Mouse (Mus musculus): ENCODE measurements around the gene Rgs9. TPM values are rescaled to one million over a fixed set of nuclear protein-coding genes. Genes with fewer than 3 reads are reported as not detected.

The Rgs9 gene
- total and polyA plus RNA-seq, 3 experiments = 0.55 to 1.4 (median 1.2) TPM

DNA sequence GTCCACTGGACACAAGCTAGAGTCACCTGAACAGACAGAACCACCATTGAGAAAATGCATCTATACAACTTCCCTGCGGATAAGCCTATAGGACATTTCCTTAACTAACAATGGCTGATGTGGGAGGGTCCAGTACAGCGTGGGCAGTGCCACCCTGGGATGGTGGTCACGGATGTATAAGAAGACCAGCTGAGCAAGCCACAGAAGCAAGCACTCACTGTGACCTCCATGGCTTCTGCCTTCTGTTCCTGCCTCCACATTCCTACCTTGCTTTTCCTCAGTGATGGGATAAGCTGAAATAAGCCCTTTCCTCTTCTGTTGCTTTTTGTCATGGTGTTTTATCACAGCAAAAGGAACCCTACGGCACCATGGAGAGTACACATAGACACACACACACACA is 47.4 kb downstream of the Rgs9 start:
- peaks cover 6 to 18% of the 10 kb centered on the region in 2 experiments for H3K4me1 ChIP-seq (ENCODE audit: control insufficient read depth in 1 of 2, insufficient read depth in 2 of 2)

DNA sequence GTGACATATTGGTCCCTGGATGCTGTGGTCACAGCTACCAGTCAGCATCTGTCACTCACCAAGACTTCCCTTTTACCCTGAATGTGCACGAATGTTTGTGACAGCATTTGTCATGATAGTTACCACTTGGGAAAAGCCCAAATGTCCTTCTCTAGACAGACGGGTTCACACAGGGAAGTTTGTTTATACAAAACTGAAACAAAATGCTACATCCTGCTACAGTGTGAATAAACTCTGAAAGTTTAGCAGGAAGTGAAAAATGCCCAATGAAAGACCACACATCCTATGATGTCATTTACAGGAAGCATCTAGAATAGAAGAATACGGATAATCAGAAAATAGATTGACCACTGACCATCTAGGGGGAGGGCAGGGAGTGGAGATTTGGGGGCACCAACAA is 51.0 kb downstream of the Rgs9 start:
- no peaks in the 10 kb centered on the region for H3K79me2 ChIP-seq (replicated peaks; ENCODE audit: control insufficient read depth, extremely low read depth, insufficient read depth, poor library complexity, severe bottlenecking)
- peaks cover 6 to 20% of the 10 kb centered on the region in 2 experiments for H3K4me1 ChIP-seq (ENCODE audit: control insufficient read depth in 1 of 2, insufficient read depth in 2 of 2)
- DNase-seq (ENCODE audit: extremely low read depth) = no peak
- no peak overlapping the region for H3K9ac ChIP-seq (ENCODE audit: insufficient read depth, low read depth)
- peak; percentile 32; the same call in 1 of the 2 replicates for TF ChIP-seq ETS1 (conservative IDR thresholded peaks at IDR 0.05; ENCODE audit: low read depth, low read length)
- TF ChIP-seq JUND (conservative IDR thresholded peaks at IDR 0.05; ENCODE audit: low read depth, low read length) = no peak
- H3K4me3 ChIP-seq (replicated peaks in 1 of 3; ENCODE audit: low read depth in 2 of 3, low read length in 2 of 3, poor library complexity in 1 of 3) = no peak overlapping the region
- no peak overlapping the region; the same call in 1 of the 2 replicates for H3K4me2 ChIP-seq (ENCODE audit: insufficient read depth, low read depth, poor library complexity, severe bottlenecking)
- no peaks in the 10 kb centered on the region for H3K9me3 ChIP-seq (replicated peaks; ENCODE audit: low read length)
- H3K27ac ChIP-seq (ENCODE audit: insufficient read depth, low read depth) = no peak overlapping the region
- no peaks in the 10 kb centered on the region for H3K27me3 ChIP-seq (replicated peaks)
- no peaks in the 10 kb centered on the region for H3K36me3 ChIP-seq (replicated peaks in 1 of 2; ENCODE audit: control insufficient read depth in 1 of 2, insufficient read depth in 1 of 2, low read length in 1 of 2)
- dilution Hi-C loops (cut with MboI; ENCODE audit: extremely low pct_ligation_motif_present, extremely low pct_unique_long_range_greater_than_20kb, low sequenced_read_pairs) = no loop called here
- in situ Hi-C loops (cut with MboI; ENCODE audit: low pct_ligation_motif_present, low pct_unique_long_range_greater_than_20kb, low sequenced_read_pairs) = loop anchor here (5.0 kb wide), 3 partner anchors 50 to 340 kb away; partner anchors contain the start of gene Rgs9

More for the DNA sequence above, 47.4 kb downstream of the Rgs9 start:
- Histone ChIP-seq H3K4me3 (replicated peaks in 1 of 3; ENCODE audit: low read depth in 2 of 3, low read length in 2 of 3, poor library complexity in 1 of 3) (no peak overlapping the region), H3K36me3 (replicated peaks in 1 of 2; ENCODE audit: control insufficient read depth in 1 of 2, insufficient read depth in 1 of 2, low read length in 1 of 2) (no peaks in the 10 kb centered on the region), H3K9ac (ENCODE audit: insufficient read depth, low read depth) (no peak overlapping the region), H3K9me3 (replicated peaks; ENCODE audit: low read length) (no peaks in the 10 kb centered on the region), H3K4me2 (ENCODE audit: insufficient read depth, low read depth, poor library complexity, severe bottlenecking) (no peak overlapping the region), H3K27ac (ENCODE audit: insufficient read depth, low read depth) (no peak overlapping the region), H3K79me2 (replicated peaks; ENCODE audit: control insufficient read depth, extremely low read depth, insufficient read depth, poor library complexity, severe bottlenecking) (no peaks in the 10 kb centered on the region), H3K27me3 (replicated peaks) (no peaks in the 10 kb centered on the region)
- TF ChIP-seq NRF1 (IDR thresholded peaks at IDR 0.05; ENCODE audit: low read depth, low read length) (no peak), SMC3 (IDR thresholded peaks at IDR 0.05; ENCODE audit: low read depth, low read length) (no peak), MAZ (IDR thresholded peaks at IDR 0.05; ENCODE audit: low read depth, low read length) (no peak), UBTF (IDR thresholded peaks at IDR 0.05; ENCODE audit: low read depth, low read length) (no peak), HCFC1 (IDR thresholded peaks at IDR 0.05; ENCODE audit: low read depth, low read length) (no peak), BHLHE40 (IDR thresholded peaks at IDR 0.05; ENCODE audit: low read depth, low read length) (no peak), ZC3H11A (IDR thresholded peaks at IDR 0.05; ENCODE audit: low read depth, low read length) (no peak), ZNF384 (IDR thresholded peaks at IDR 0.05; ENCODE audit: low read depth, low read length) (no peak), USF2 (conservative IDR thresholded peaks at IDR 0.05; ENCODE audit: low read depth, low read length) (no peak)
- DNase-seq (ENCODE audit: extremely low read depth) = no peak
- dilution Hi-C loops (cut with MboI; ENCODE audit: extremely low pct_ligation_motif_present, extremely low pct_unique_long_range_greater_than_20kb, low sequenced_read_pairs) = no loop called here
- in situ Hi-C loops (cut with MboI; ENCODE audit: low pct_ligation_motif_present, low pct_unique_long_range_greater_than_20kb, low sequenced_read_pairs) = loop anchor here (25.0 kb wide), 1 partner anchor 612 kb away; no protein-coding TSS in a partner anchor

DNA sequence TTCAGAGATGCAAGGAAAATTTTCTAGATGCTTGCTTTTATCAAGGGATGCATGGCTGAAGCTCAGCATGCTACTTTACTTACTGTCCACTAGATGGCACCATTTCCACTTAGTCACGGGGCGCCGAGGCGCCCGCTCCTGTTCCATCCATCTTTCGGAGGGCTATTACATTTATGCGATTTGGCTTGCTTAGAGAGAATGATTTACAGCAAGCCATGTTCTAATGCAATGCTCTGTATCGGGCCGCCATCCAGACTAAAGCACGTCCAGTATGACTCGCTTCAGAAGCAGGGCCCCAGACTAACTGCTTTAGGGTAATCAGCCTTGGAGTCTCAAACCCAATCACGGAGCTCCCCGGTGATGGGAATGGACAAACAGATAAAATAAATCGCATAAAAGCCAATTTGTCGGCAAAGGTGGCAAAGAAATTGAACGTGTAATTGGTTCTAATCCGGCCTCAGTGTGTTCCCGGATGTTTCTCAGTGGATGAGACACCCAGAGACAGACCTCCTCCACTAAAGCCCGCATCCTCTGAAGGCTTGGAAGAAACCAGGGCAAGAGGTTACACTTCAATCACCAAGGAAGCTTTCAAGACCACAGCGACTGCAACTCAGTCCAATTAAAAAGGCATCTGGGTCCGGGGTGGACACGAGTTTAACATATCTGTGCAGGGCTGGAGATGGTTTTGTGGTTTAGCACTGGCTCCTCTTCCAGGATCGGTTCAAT is 53.1 kb downstream of the Rgs9 start:
- Histone ChIP-seq H3K4me2 (ENCODE audit: insufficient read depth, low read depth, poor library complexity, severe bottlenecking) (peak overlapping the region; percentile 47; the same call in 1 of the 2 replicates), H3K36me3 (replicated peaks in 1 of 2; ENCODE audit: control insufficient read depth in 1 of 2, insufficient read depth in 1 of 2, low read length in 1 of 2) (no peaks in the 10 kb centered on the region), H3K4me1 (ENCODE audit: control insufficient read depth in 1 of 2, insufficient read depth in 2 of 2) (peaks cover 6 to 20% of the 10 kb centered on the region in 2 experiments), H3K4me3 (replicated peaks in 1 of 3; ENCODE audit: low read depth in 2 of 3, low read length in 2 of 3, poor library complexity in 1 of 3) (no peak overlapping the region), H3K9ac (ENCODE audit: insufficient read depth, low read depth) (no peak overlapping the region), H3K79me2 (replicated peaks; ENCODE audit: control insufficient read depth, extremely low read depth, insufficient read depth, poor library complexity, severe bottlenecking) (no peaks in the 10 kb centered on the region), H3K27ac (ENCODE audit: insufficient read depth, low read depth) (no peak overlapping the region), H3K9me3 (replicated peaks; ENCODE audit: low read length) (no peaks in the 10 kb centered on the region), H3K27me3 (replicated peaks) (no peaks in the 10 kb centered on the region)
- DNase-seq (ENCODE audit: extremely low read depth) = peak; percentile 68
- dilution Hi-C loops (cut with MboI; ENCODE audit: extremely low pct_ligation_motif_present, extremely low pct_unique_long_range_greater_than_20kb, low sequenced_read_pairs) (no loop called here), in situ Hi-C loops (cut with MboI; ENCODE audit: low pct_ligation_motif_present, low pct_unique_long_range_greater_than_20kb, low sequenced_read_pairs) (loop anchor here (5.0 kb wide), 3 partner anchors 53 to 343 kb away; partner anchors contain the start of gene Rgs9)
- TF ChIP-seq POLR2AphosphoS2 (IDR thresholded peaks at IDR 0.05; ENCODE audit: low read depth, low read length) (no peak), HCFC1 (IDR thresholded peaks at IDR 0.05; ENCODE audit: low read depth, low read length) (no peak), SMC3 (IDR thresholded peaks at IDR 0.05; ENCODE audit: low read depth, low read length) (peak; percentile 95), USF1 (IDR thresholded peaks at IDR 0.05; ENCODE audit: low read depth, low read length) (no peak), POLR2A (IDR thresholded peaks at IDR 0.05; ENCODE audit: low read depth, low read length) (no peak), JUN (IDR thresholded peaks at IDR 0.05; ENCODE audit: insufficient read depth, low read depth, low read length) (no peak), ELF1 (IDR thresholded peaks at IDR 0.05; ENCODE audit: low read depth, low read length) (no peak), MAFK (IDR thresholded peaks at IDR 0.05; ENCODE audit: insufficient replicate concordance, low read length) (no peak), RCOR1 (conservative IDR thresholded peaks at IDR 0.05; ENCODE audit: low read depth, low read length) (no peak), SIN3A (IDR thresholded peaks at IDR 0.05; ENCODE audit: low read length) (no peak), UBTF (IDR thresholded peaks at IDR 0.05; ENCODE audit: low read depth, low read length) (no peak), MAZ (IDR thresholded peaks at IDR 0.05; ENCODE audit: low read depth, low read length) (no peak), PAX5 (IDR thresholded peaks at IDR 0.05; ENCODE audit: low read length) (no peak), ZMIZ1 (IDR thresholded peaks at IDR 0.05; ENCODE audit: low read depth, low read length) (no peak), MEF2A (IDR thresholded peaks at IDR 0.05; ENCODE audit: borderline replicate concordance, low read depth, low read length) (no peak), ZNF384 (IDR thresholded peaks at IDR 0.05; ENCODE audit: low read depth, low read length) (no peak), JUND (conservative IDR thresholded peaks at IDR 0.05; ENCODE audit: low read depth, low read length) (no peak), KAT2A (IDR thresholded peaks at IDR 0.05; ENCODE audit: insufficient replicate concordance, low read length) (no peak)

Data from CH12.LX (cell line).